Mouse (Mus musculus) MN1 (cell line): ENCODE results near the gene Cdh16.
A peak's percentile ranks its signal among the peaks of the same experiment; 100 is the strongest.

Source experiments
- DNase-seq: peaks from one replicate; pipeline ENCODE4 v3.0.0-alpha.2; 2016; ENCODE audit warnings: low spot score

Cdh16 gene

DNA sequence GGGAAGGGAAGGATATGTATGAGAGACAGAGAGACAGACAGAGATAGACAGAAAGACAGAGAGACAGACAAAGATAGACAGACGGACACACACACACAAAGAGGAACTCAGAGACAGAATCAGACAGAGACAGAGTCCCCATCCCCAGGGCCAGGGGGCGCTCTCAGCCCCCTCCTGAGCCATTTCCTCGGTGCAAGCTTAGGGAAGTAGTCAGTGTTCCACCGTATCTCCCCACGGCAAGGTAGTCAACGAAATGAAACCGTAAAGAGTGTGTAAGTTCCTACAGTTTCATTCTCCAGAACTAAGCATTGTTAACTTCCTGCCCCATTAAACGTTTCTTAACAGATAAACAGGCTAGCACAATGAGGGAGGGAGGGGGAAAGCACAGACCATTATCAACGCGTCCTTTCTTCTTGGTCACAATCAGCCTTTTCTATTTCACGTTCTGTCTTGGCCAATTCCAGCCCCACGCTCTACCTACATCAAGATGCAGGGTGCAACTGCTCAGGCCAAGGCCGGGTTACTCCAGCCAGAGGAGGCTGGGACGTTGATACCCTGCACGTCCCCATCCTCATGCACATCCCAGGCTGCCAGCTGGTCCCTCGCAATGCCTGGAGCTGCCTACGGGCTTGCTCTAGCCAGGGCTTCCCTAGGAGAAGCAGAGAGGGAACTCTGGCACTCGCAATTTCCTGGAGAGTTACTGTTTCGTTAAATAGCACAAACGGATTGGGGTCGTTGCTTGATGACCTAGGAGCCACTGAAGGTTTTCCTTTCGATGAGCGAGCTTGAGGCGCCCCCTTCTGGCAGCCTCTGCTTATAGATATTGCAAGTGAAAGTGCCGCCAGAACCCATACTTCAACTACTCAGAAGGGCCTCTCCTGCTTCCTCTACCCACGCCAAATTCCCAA is 53.5 kb downstream of the Cdh16 start:
- peak; percentile 89 for DNase-seq

DNA sequence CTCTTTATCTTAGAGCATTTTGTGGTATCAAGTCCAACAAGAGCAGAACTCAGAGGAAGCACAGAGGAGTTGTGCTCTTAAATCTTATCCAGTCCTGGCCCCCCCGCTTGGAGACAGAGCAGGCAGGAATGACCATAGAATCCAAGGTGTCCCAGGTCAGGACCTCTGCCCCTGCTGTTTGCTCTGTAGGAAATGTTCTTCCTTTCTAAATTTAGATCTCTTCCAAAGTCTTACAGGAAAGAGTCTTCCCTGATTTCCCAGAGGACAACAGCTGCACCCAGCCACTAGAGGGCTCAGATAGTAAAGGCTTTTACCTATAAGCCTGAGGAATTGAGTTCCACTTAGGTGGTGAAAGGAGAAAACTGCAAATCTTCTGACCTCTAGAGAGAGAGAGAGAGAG is 54.6 kb downstream of the Cdh16 start:
- DNase-seq: peak; percentile 69

DNA sequence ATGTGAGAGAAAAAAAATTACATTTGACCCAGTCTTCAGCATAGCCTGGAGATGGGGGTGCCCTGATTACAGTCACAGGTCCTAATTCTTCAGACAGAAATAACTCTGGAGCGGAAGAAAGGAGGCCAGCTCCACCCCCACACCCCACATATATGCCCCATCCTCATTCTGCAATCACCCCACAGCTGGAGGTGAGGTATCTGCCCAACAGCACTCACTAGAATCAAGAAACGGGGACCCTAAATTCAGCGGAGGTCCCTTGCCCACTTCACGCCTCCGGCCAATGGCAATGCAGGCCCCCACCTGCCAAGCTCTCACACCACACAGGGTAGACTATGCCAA is 58.8 kb downstream of the Cdh16 start:
- DNase-seq: no peak

DNA sequence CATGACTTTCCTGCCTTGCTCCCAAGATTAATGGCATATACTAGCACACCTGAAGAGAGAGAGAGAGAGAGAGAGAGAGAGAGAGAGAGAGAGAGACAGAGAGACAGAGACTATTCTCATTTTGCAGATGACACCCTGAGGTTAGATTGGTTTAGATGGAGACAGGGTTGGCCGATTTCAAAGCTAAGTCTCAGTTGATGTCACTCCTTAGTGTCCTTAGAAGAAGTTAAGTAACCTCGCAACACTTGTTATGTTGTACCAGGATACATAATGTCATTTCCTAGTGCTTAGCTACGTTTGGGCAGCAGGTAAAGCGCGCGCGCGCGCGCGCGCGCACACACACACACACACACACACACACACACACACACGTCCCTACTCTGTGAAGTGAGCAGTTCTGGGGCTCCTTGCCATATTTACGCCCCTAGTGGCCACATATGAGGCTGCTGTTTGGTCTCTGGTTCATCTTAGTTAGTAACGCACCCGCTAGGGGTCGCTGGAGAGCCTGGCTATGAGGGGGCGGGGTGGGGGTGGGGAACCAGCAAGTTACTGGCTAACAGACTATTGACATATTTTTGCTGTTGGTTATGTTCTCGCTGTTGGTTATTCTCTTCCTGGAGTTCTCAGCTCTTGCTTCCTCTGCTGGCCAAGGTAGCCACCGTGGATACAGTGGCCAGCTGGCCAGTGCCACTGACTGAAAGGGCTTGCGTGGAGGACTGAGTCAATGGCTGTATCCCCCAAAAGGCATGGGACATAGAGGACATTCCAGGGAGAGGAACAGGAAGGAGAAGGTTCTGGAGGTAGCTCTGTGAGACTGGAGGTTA is 59.4 kb downstream of the Cdh16 start:
- peak; percentile 14 for DNase-seq

DNA sequence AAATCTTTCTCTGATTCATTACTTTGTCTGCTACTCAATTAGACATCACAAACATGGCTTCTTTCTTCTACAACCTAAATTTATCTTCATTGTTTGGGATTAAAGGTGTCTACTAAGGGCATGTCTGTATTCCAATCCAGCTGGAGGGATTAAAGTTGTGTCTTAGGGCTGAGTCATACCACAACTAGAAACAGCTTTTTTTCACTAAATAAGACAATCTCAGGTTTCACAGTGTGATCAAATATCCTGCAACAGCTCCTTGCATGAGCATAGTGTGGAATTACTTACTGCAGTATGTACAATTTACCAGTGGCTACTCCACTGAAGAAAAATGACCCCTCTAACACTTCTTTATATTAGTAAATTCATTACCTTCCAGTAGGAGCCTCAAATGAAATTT is 63.5 kb downstream of the Cdh16 start:
- no peak for DNase-seq

DNA sequence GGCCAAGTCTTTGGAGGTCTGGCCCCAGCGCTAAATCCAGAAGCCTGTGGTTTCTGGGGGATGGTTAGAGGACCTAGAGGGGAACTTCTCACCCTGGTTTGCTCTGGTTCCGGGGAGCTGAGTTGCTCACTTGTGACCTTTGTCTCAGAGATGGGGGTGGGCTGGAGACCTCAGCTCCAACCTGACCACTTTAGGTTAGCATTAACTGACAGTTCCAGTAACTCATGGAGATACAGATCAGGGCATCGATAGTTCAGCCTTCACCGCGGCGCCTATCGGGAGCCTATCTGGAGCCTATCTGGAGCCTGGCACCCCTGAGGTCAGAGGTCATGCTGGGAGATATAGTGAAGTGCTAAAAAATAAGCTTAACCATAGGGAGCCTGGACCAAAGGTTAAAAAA is 67.0 kb downstream of the Cdh16 start:
- DNase-seq: no peak

DNA sequence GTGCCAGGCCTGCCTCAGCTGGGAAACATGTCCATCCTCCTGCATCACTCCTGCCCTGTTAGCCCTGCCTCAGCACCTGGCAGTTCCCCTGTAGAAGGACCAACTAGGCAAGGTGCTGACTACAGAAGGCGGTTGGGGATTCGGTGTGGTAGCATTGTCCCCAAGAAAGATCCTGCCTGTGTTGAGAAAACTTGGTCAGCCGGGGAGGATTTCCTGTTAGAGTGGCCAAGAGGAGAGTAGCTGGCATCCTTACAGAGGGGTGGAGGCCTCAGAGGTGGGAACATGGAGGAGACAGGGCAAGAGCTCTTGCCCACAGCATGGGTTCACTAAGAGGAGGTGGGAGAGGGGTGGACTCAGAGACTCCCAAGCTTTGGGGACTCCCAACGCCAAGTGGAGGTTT is 69.0 kb downstream of the Cdh16 start:
- DNase-seq: no peak
